Mouse (Mus musculus) neural tube, embryonic 14.5 days (tissue): ENCODE data around the gene 4930544D05Rik. TPM values are rescaled to one million over a fixed set of nuclear protein-coding genes. Genes with fewer than 3 reads are reported as not detected.

Experiments
- ATAC-seq: fragments of 200-750 bp; cut with Nextera tagmentation; 2 replicates; pipeline ENCODE4 v1.8.0; 2017; ENCODE audit warnings: low read depth, mild to moderate bottlenecking, moderate TSS enrichment, moderate library complexity
- H3K27ac ChIP-seq: fragments of 300-500 bp; sonication (generic); 2 replicates; pipeline ENCODE4 v1.5.1; 2014; ENCODE audit warnings: low read depth, mild to moderate bottlenecking, control low read depth, low read length, moderate library complexity, mixed read lengths
- H3K27me3 ChIP-seq: fragments of 300-500 bp; sonication (generic); 2 replicates; pipeline ENCODE4 v1.6.1; 2014; ENCODE audit warnings: low read length; ENCODE audit not compliant: control insufficient read depth, insufficient read depth
- H3K36me3 ChIP-seq: fragments of 300-500 bp; sonication (generic); 2 replicates; pipeline ENCODE4 v1.6.1; 2014; ENCODE audit warnings: low read length, mixed read lengths; ENCODE audit not compliant: control insufficient read depth, insufficient read depth
- H3K4me1 ChIP-seq: fragments of 300-500 bp; sonication (generic); 2 replicates; pipeline ENCODE4 v1.6.1; 2014; ENCODE audit warnings: low read length; ENCODE audit not compliant: control insufficient read depth, insufficient read depth
- H3K4me2 ChIP-seq: fragments of 300-500 bp; sonication (generic); 2 replicates; pipeline ENCODE4 v1.6.1; 2014; ENCODE audit warnings: mild to moderate bottlenecking, low read depth, low read length, control low read depth
- H3K4me3 ChIP-seq: fragments of 300-500 bp; sonication (generic); 2 replicates; pipeline ENCODE4 v1.5.1; 2014; ENCODE audit warnings: low read depth, low read length, control low read depth, mixed read lengths
- H3K9ac ChIP-seq: fragments of 300-500 bp; sonication (generic); replicated peaks from 2 replicates; pipeline ENCODE4 v1.6.1; 2014; ENCODE audit warnings: low read depth, mild to moderate bottlenecking, control low read depth, low read length, mixed read lengths
- H3K9me3 ChIP-seq: fragments of 300-500 bp; sonication (generic); 2 replicates; pipeline ENCODE4 v1.6.1; 2016; ENCODE audit warnings: low read length; ENCODE audit not compliant: control insufficient read depth
- WGBS: fragments of 180-500 bp; shearing (Covaris S2); extraction: QIAGEN DNeasy Blood & Tissue Kit; methylation state at CpG from one replicate; pipeline ENCODE4 v1.1.7; 2014; 5-methylcytosine and 5-hydroxymethylcytosine counted together
- polyA plus RNA-seq: library from polyadenylated mRNA; unstranded; fragments of >200 nt; fragmentation: Nextera tagmentation; extraction: Ambion mirVana; gene quantifications from 2 replicates; pipeline ENCODE4 v1.2.1, GENCODE M21; 2014

4930544D05Rik gene
- polyA plus RNA-seq, 1 experiment from 2014 or later, result not detected

GRCm38 (mm10) chr11:70655571-70656455 is 40.2 kb downstream of the 4930544D05Rik start:
- ATAC-seq, result 0 out of 2 replicates have a peak, but pooled peaks have one; percentile 19
- under 1% methylated on average over 60 of the region's 61 CpGs for WGBS
- H3K9me3 ChIP-seq, result no peaks in the 10 kb centered on the region
- H3K4me2 ChIP-seq, result peak overlapping the region; percentile 91
- peaks cover 11% of the 10 kb centered on the region for H3K36me3 ChIP-seq
- peaks cover 23% of the 10 kb centered on the region for H3K4me1 ChIP-seq
- H3K4me3 ChIP-seq, result peak overlapping the region; percentile 98
- H3K27me3 ChIP-seq, result no peaks in the 10 kb centered on the region
- peak overlapping the region; percentile 59 for H3K9ac ChIP-seq
- H3K27ac ChIP-seq, result peak overlapping the region; percentile 96

- Histone ChIP-seq H3K9me3 (no peaks in the 10 kb centered on the region), H3K36me3 (peaks cover 4% of the 10 kb centered on the region), H3K4me3 (peak overlapping the region; percentile 98), H3K4me2 (peak overlapping the region; percentile 91), H3K9ac (peak overlapping the region; percentile 59; the same call in 1 of the 2 replicates), H3K4me1 (peaks cover 23% of the 10 kb centered on the region), H3K27me3 (no peaks in the 10 kb centered on the region), H3K27ac (peak overlapping the region; percentile 96)
- ATAC-seq, result no peak
- 5% methylated on average over 16 of the region's 16 CpGs for WGBS
Observed at GRCm38 (mm10) chr11:70656456-70656927, 40.8 kb downstream of the 4930544D05Rik start.

GRCm38 (mm10) chr11:70656964-70657363 is 41.3 kb downstream of the 4930544D05Rik start, which contains the start of gene Eno3:
Gene Eno3 (plus strand): TSS chr11:70657202.
- Histone ChIP-seq H3K36me3 (peaks cover 4% of the 10 kb centered on the region), H3K27me3 (no peaks in the 10 kb centered on the region), H3K4me3 (peak within 1 kb of the TSS; percentile 98), H3K9me3 (no peaks in the 10 kb centered on the region), H3K4me1 (peaks cover 23% of the 10 kb centered on the region), H3K4me2 (peak within 1 kb of the TSS; percentile 91), H3K27ac (peak within 1 kb of the TSS; percentile 96), H3K9ac (peak within 1 kb of the TSS; percentile 59)
- no peak for ATAC-seq
- 6% methylated on average over 3 of the region's 3 CpGs for WGBS

GRCm38 (mm10) chr11:70657573-70657972 is 41.9 kb downstream of the 4930544D05Rik start:
- H3K4me3 ChIP-seq, result no peak overlapping the region
- no peak overlapping the region for H3K27ac ChIP-seq
- H3K4me1 ChIP-seq, result peaks cover 21% of the 10 kb centered on the region
- H3K36me3 ChIP-seq, result peaks cover 8% of the 10 kb centered on the region
- 49% methylated on average over 6 of the region's 6 CpGs for WGBS
- ATAC-seq, result no peak
- no peak overlapping the region for H3K9ac ChIP-seq
- H3K9me3 ChIP-seq, result no peaks in the 10 kb centered on the region
- no peaks in the 10 kb centered on the region for H3K27me3 ChIP-seq
- H3K4me2 ChIP-seq, result no peak overlapping the region

GRCm38 (mm10) chr11:70657991-70658390 is 42.3 kb downstream of the 4930544D05Rik start:
- 73% methylated on average over 9 of the region's 9 CpGs for WGBS
- peaks cover 17% of the 10 kb centered on the region for H3K4me1 ChIP-seq
- no peaks in the 10 kb centered on the region for H3K9me3 ChIP-seq
- peaks cover 10% of the 10 kb centered on the region for H3K36me3 ChIP-seq
- no peak overlapping the region for H3K9ac ChIP-seq
- no peaks in the 10 kb centered on the region for H3K27me3 ChIP-seq
- no peak overlapping the region for H3K4me3 ChIP-seq
- no peak for ATAC-seq
- H3K27ac ChIP-seq, result no peak overlapping the region
- H3K4me2 ChIP-seq, result no peak overlapping the region

GRCm38 (mm10) chr11:70658521-70658920 is 42.9 kb downstream of the 4930544D05Rik start:
- H3K36me3 ChIP-seq, result peaks cover 14% of the 10 kb centered on the region
- no peaks in the 10 kb centered on the region for H3K9me3 ChIP-seq
- no peaks in the 10 kb centered on the region for H3K27me3 ChIP-seq
- WGBS, result 82% methylated on average over 5 of the region's 5 CpGs
- H3K27ac ChIP-seq, result no peak overlapping the region
- no peak overlapping the region for H3K9ac ChIP-seq
- H3K4me1 ChIP-seq, result peaks cover 14% of the 10 kb centered on the region
- no peak for ATAC-seq
- H3K4me3 ChIP-seq, result no peak overlapping the region
- H3K4me2 ChIP-seq, result no peak overlapping the region

GRCm38 (mm10) chr11:70658942-70659341 is 43.3 kb downstream of the 4930544D05Rik start:
- H3K27me3 ChIP-seq, result no peaks in the 10 kb centered on the region
- H3K4me3 ChIP-seq, result no peak overlapping the region
- H3K9me3 ChIP-seq, result no peaks in the 10 kb centered on the region
- no peak for ATAC-seq
- H3K36me3 ChIP-seq, result peaks cover 16% of the 10 kb centered on the region
- peaks cover 14% of the 10 kb centered on the region for H3K4me1 ChIP-seq
- H3K27ac ChIP-seq, result no peak overlapping the region
- H3K9ac ChIP-seq, result no peak overlapping the region
- 77% methylated on average over 8 of the region's 8 CpGs for WGBS
- H3K4me2 ChIP-seq, result no peak overlapping the region

- H3K4me1 ChIP-seq, result peaks cover 14% of the 10 kb centered on the region
- H3K4me3 ChIP-seq, result no peak overlapping the region
- H3K9ac ChIP-seq, result no peak overlapping the region
- ATAC-seq, result no peak
- peaks cover 24% of the 10 kb centered on the region for H3K36me3 ChIP-seq
- H3K9me3 ChIP-seq, result no peaks in the 10 kb centered on the region
- no peak overlapping the region for H3K4me2 ChIP-seq
- WGBS, result 87% methylated on average over 8 of the region's 8 CpGs
- H3K27me3 ChIP-seq, result no peaks in the 10 kb centered on the region
- H3K27ac ChIP-seq, result no peak overlapping the region
Observed at GRCm38 (mm10) chr11:70660571-70660970, 44.9 kb downstream of the 4930544D05Rik start.

GRCm38 (mm10) chr11:70663101-70663500 is 47.5 kb downstream of the 4930544D05Rik start:
- Histone ChIP-seq H3K9ac (no peak overlapping the region), H3K27ac (no peak overlapping the region), H3K27me3 (no peaks in the 10 kb centered on the region), H3K4me1 (peaks cover 6% of the 10 kb centered on the region), H3K4me3 (no peak overlapping the region), H3K4me2 (no peak overlapping the region), H3K9me3 (no peaks in the 10 kb centered on the region), H3K36me3 (peaks cover 33% of the 10 kb centered on the region)
- ATAC-seq, result no peak
- WGBS, result over 99% methylated on average over 8 of the region's 8 CpGs
